Mouse (Mus musculus): Measurements from ENCODE around the gene Ccr1l1.

GRCm38 (mm10) chr9:123981909-123982308 is 3.7 kb upstream of the Ccr1l1 start:
- TF ChIP-seq CTCF (IDR thresholded peaks at IDR 0.05; ENCODE audit: low read depth, low read length) (no peak), POLR2A (IDR thresholded peaks at IDR 0.05; ENCODE audit: borderline replicate concordance, low read depth, low read length) (no peak)

All from bone marrow macrophage, adult 2 months (primary cell).